Mouse (Mus musculus) frontal cortex, postnatal 25 days (tissue): Measurements from ENCODE around the gene Aacs.

Experiments
- DNase-seq, 2 experiments: peaks; one replicate each; pipeline ENCODE4 v3.0.0; 2022; ENCODE audit warnings: low spot score in 2 of 2

Gene Aacs

DNA sequence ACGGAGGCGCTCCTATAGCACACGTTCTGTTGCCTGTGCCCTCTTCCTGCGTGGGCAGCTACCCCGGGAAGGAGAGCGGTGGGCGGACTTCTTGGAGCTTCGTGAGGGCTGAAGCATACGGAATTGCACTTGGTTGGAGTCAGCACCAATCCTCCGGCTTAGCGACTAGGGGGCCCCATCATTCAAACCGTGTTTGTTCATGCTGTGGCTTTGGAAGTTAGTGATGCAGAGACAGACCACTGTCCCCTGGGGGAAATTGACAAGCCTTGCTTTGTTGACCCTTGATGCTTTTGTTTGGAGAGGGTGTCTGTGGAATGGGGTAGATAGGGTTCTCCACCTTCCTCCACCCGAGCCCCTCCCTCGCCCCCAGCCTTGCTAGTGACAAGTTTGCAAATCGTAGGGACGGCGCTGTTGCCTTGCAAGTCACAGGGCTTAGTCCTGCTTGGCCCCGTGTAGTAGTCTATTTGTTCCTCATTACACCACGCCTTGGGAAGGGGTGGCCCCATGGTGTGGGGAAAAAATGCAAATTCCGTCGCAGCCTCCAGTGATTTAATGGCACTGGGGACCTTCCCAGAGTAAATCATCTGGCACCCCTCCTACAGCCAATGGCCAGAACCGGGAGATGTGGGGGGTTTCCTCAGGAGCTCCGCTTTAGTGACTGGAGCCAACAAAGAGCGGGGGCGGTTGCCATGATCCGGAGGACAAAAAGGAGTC, 59.2 kb downstream of the Aacs start:
- DNase-seq: peak; percentile 43 to 63

DNA sequence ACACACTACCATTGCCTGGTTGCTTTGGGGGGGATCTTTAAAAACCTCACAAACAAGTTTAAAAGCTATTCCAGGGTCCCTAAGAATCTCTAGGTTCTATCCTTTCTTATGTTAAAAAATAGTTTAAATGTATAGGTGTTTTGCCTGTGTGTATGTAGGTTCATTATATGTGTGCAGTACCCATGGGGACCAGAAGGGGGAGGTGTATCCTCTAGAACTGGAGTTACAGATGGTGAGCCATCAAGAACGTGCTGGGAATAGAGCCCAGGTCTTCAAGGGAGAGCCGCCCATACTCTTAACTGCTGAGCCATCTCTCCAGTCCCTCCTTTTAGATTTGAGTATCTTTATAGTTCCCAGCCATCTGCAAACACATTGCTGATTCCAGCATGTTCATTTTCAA, 69.5 kb downstream of the Aacs start:
- no peak for DNase-seq

DNA sequence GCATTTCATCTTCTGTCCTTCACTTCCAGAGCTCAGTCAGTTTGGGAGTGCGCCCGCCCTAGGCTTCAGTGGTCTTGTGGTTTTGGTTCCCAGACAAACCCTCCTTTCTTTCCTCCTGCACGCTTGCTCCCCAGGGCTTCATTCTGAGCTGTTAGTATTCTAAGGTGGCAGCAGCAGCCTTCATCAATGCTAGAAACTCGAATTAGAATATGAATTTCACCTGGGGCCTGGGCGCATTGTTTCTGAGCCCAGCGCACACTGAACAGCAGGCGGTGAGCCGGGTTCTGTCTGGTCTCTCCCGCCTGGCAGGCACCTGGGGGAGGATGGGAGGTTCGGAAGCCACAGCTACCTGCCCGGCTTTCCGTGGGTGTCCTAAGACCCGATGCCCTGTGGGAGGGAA, 70.7 kb downstream of the Aacs start:
- DNase-seq: no peak

DNA sequence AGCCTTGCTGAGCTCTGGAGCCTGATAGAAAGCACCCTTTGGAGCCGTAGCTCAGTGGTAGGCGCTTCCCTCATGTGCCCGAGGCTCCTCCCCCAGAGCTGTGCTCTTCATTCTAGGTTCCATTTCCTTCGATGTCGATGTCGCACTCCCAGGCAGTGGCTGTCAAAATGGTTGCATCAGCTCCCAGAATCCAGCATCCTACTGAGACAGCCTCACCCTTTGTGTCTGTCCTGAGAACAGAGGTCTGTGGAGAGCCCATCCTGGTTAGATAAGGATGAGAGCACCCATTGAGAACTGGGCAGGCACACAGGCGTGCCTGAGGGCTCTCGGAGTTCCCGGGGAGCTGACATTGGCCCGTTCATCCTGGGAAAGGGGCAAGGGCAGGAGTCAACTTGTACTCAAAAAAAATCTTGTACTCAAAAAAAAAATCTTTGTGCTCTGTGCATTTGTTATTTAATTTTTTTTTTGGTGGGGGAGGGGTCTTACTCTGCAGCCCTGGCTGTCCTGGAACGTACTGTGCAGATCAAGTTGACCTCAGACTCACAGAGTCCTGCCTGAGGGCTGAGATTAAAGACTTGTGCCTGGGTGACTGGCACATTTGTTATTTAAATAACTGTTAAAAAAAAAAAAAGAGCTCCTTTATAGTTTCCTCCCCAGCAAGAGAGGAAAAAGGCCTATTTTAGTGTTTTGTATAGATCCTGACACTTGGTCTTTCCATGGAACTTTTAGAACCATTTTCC, 74.3 kb downstream of the Aacs start:
- DNase-seq: no peak

DNA sequence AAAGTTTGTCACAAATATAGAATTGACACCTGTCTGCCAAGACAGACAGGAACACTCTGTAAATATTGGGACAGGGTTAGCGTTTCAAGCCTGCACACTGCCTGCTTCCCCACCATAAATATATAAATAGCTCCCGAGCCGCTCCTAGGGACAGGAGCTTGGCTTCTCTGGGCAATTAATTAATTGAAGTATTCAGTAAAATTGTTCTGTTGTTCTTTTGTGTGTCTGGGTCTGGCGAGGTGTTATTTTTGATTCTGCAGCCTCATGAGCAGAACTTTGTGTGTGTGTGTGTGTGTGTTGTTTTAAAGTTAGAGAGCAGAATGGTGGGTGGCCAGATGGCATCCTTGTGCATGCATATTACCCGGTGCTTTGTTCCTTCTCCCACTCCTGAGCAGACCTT, 80.1 kb downstream of the Aacs start:
- DNase-seq: no peak

DNA sequence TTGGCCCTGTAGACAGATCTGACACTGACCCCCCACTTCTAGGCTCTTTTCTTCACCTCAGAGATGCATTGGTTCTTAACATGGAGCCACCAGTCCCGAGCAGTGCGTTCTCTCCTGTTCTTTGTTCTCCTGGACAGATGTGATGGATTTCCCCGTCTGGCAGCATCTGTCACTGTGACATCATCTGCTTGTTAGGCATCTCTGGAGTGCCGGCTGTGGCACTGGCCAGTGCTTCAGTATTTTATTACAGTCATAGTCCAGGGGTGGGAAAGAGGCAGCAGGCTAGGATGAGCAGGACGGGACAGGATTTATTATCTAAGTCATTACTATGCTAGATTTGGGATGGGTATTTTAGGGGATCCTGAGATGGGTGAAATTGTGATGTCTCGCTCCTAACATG, 87.9 kb downstream of the Aacs start:
- DNase-seq: no peak

DNA sequence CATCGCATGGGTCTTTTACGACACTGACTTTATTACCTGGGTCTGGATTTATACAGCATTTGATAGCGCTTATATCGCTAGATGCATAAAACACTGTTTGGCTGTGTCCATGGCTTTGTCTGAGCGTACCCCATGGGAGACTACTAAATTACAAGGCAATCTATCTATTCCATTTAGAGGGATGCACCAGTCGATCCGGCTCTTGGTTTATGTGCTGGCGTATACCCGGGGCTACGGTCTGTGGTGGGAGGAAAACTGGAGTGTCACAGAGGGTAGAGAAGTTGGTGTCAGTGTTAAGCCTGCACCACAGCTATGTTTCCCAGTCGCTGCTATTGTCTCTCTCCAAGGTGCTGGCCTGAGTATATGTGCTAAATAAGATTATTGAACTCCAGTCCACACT, 90.1 kb downstream of the Aacs start:
- DNase-seq: no peak
